Mouse (Mus musculus) ES-Bruce4 (cell line): ENCODE data around the gene Eif2b4.

Experiments used
- CTCF ChIP-seq: IDR thresholded peaks from one replicate; pipeline ENCODE4 v1.8.1; 2011; ENCODE audit warnings: low read depth, low read length
- POLR2A ChIP-seq: IDR thresholded peaks from one replicate; pipeline ENCODE4 v1.8.1; 2011; ENCODE audit warnings: low read length; ENCODE audit not compliant: insufficient read depth

- TF ChIP-seq CTCF (no peak), POLR2A (no peak)
These were observed 4.9 kb upstream of the Eif2b4 start for GRCm38 (mm10) chr5:31198170-31198569.
